Mouse (Mus musculus) midbrain, postnatal 0 days (tissue): ENCODE data around the gene Cpsf6. TPM values are rescaled to one million over a fixed set of nuclear protein-coding genes. Genes with fewer than 3 reads are reported as not detected.

Source experiments
- ATAC-seq: fragments of 200-750 bp; cut with Nextera tagmentation; 2 replicates; pipeline ENCODE4 v1.8.0; 2017; ENCODE audit warnings: moderate number of reproducible peaks, mild to moderate bottlenecking, moderate TSS enrichment, moderate library complexity; ENCODE audit not compliant: low FRiP score
- DNase-seq: peaks from one replicate; pipeline ENCODE4 v3.0.0-alpha.2; 2015; ENCODE audit warnings: low spot score
- H3K27ac ChIP-seq: fragments of 300-500 bp; sonication (generic); 2 replicates; pipeline ENCODE4 v1.5.1; 2014; ENCODE audit warnings: low read depth, mild to moderate bottlenecking, low read length, mixed read lengths
- H3K27me3 ChIP-seq: fragments of 300-500 bp; sonication (generic); 2 replicates; pipeline ENCODE4 v1.6.1; 2014; ENCODE audit warnings: low read length, control low read depth, mixed read lengths; ENCODE audit not compliant: insufficient read depth
- H3K36me3 ChIP-seq: fragments of 300-500 bp; sonication (generic); 2 replicates; pipeline ENCODE4 v1.6.1; 2014; ENCODE audit warnings: low read length, control low read depth, mixed read lengths; ENCODE audit not compliant: insufficient read depth
- H3K4me1 ChIP-seq: fragments of 300-500 bp; sonication (generic); 2 replicates; pipeline ENCODE4 v1.6.1; 2014; ENCODE audit warnings: mild to moderate bottlenecking, control low read depth, antibody characterized with exemption, low read length, mixed read lengths; ENCODE audit not compliant: insufficient read depth
- H3K4me2 ChIP-seq: fragments of 300-500 bp; sonication (generic); 2 replicates; pipeline ENCODE4 v1.6.1; 2014; ENCODE audit warnings: low read depth, mild to moderate bottlenecking, low read length, mixed read lengths; ENCODE audit not compliant: poor library complexity, severe bottlenecking
- H3K4me3 ChIP-seq: fragments of 300-500 bp; sonication (generic); 2 replicates; pipeline ENCODE4 v1.5.1; 2014; ENCODE audit warnings: low read depth, mild to moderate bottlenecking, low read length, moderate library complexity
- H3K9ac ChIP-seq: fragments of 300-500 bp; sonication (generic); replicated peaks from 2 replicates; pipeline ENCODE4 v1.6.1; 2014; ENCODE audit warnings: mild to moderate bottlenecking, low read length, moderate library complexity, mixed read lengths; ENCODE audit not compliant: poor library complexity, severe bottlenecking
- H3K9me3 ChIP-seq: fragments of 300-500 bp; sonication (generic); 2 replicates; pipeline ENCODE4 v1.6.1; 2016; ENCODE audit warnings: low read length, control low read depth
- CTCF ChIP-seq: IDR thresholded peaks from 2 replicates; pipeline ENCODE4 v1.5.1; 2016; ENCODE audit warnings: antibody characterized with exemption, mild to moderate bottlenecking
- WGBS: fragments of 180-500 bp; shearing (Covaris S2); extraction: QIAGEN DNeasy Blood & Tissue Kit; methylation state at CpG from one replicate; pipeline ENCODE4 v1.1.7; 2014; 5-methylcytosine and 5-hydroxymethylcytosine counted together
- polyA plus RNA-seq: library from polyadenylated mRNA; unstranded; fragments of >200 nt; fragmentation: Nextera tagmentation; extraction: Ambion mirVana; gene quantifications from 2 replicates; pipeline ENCODE4 v1.2.1, GENCODE M21; 2015
- total RNA-seq: library from RNA; depleted of rRNA; stranded (reverse); fragments of >200 nt; gene quantifications from 2 replicates; pipeline ENCODE4 v1.2.3, GENCODE M21; 2014

Cpsf6 gene
- total and polyA plus RNA-seq, 2 experiments from 2014 or later: 85.1 to 120 TPM

- Histone ChIP-seq H3K27ac (no peak overlapping the region), H3K4me2 (no peak overlapping the region), H3K9me3 (no peaks in the 10 kb centered on the region), H3K4me3 (no peak overlapping the region), H3K9ac (no peak overlapping the region), H3K36me3 (no peaks in the 10 kb centered on the region), H3K27me3 (no peaks in the 10 kb centered on the region), H3K4me1 (no peaks in the 10 kb centered on the region)
- DNase-seq (no peak), ATAC-seq (0 out of 2 replicates have a peak, but pooled peaks have one; percentile 27)
- TF ChIP-seq CTCF: no peak
- WGBS: 31% methylated on average over 6 of the region's 6 CpGs
Observed at GRCm38 (mm10) chr10:117411131-117411530, 31.3 kb upstream of the Cpsf6 start.

GRCm38 (mm10) chr10:117410481-117411048 lies 30.8 kb upstream of the Cpsf6 start:
- Histone ChIP-seq H3K4me1 (no peaks in the 10 kb centered on the region), H3K27me3 (no peaks in the 10 kb centered on the region)

GRCm38 (mm10) chr10:117409373-117410354 lies 29.8 kb upstream of the Cpsf6 start:
- H3K4me3 ChIP-seq: no peak overlapping the region
- 63% methylated on average over 21 of the region's 21 CpGs for WGBS
- H3K36me3 ChIP-seq: no peaks in the 10 kb centered on the region
- H3K4me1 ChIP-seq: no peaks in the 10 kb centered on the region
- no peak for ATAC-seq
- no peak for DNase-seq
- H3K9me3 ChIP-seq: no peaks in the 10 kb centered on the region
- H3K9ac ChIP-seq: no peak overlapping the region
- no peak overlapping the region for H3K27ac ChIP-seq
- no peak overlapping the region for H3K4me2 ChIP-seq
- TF ChIP-seq CTCF: no peak
- no peaks in the 10 kb centered on the region for H3K27me3 ChIP-seq

More at GRCm38 (mm10) chr10:117410481-117411048, 30.8 kb upstream of the Cpsf6 start:
- no peaks in the 10 kb centered on the region for H3K36me3 ChIP-seq
- DNase-seq (no peak), ATAC-seq (no peak)
- 85% methylated on average over 6 of the region's 6 CpGs for WGBS
- H3K9ac ChIP-seq: no peak overlapping the region
- no peaks in the 10 kb centered on the region for H3K9me3 ChIP-seq
- H3K4me2 ChIP-seq: no peak overlapping the region
- no peak for TF ChIP-seq CTCF
- no peak overlapping the region for H3K4me3 ChIP-seq
- H3K27ac ChIP-seq: no peak overlapping the region

GRCm38 (mm10) chr10:117408545-117409372 lies 28.9 kb upstream of the Cpsf6 start:
- TF ChIP-seq CTCF: no peak
- WGBS: 87% methylated on average over 7 of the region's 7 CpGs
- no peak for ATAC-seq

GRCm38 (mm10) chr10:117407734-117408288 lies 28.0 kb upstream of the Cpsf6 start:
- no peak overlapping the region for H3K4me2 ChIP-seq
- no peaks in the 10 kb centered on the region for H3K27me3 ChIP-seq
- DNase-seq (no peak), ATAC-seq (no peak)
- H3K4me1 ChIP-seq: no peaks in the 10 kb centered on the region
- H3K27ac ChIP-seq: no peak overlapping the region
- 80% methylated on average over 4 of the region's 4 CpGs for WGBS
- H3K4me3 ChIP-seq: no peak overlapping the region
- H3K9ac ChIP-seq: no peak overlapping the region
- no peaks in the 10 kb centered on the region for H3K36me3 ChIP-seq
- no peak for TF ChIP-seq CTCF
- H3K9me3 ChIP-seq: no peaks in the 10 kb centered on the region

More at GRCm38 (mm10) chr10:117408545-117409372, 28.9 kb upstream of the Cpsf6 start:
- Histone ChIP-seq H3K27ac (no peak overlapping the region), H3K4me2 (no peak overlapping the region), H3K36me3 (no peaks in the 10 kb centered on the region), H3K4me1 (no peaks in the 10 kb centered on the region), H3K4me3 (no peak overlapping the region), H3K9me3 (no peaks in the 10 kb centered on the region), H3K27me3 (no peaks in the 10 kb centered on the region), H3K9ac (no peak overlapping the region)
- no peak for DNase-seq
